Mouse (Mus musculus): Measurements from ENCODE around the gene Psmc3.
"Not testable (repeated sequence)": the region's sequence is repeated elsewhere in the genome, so short reads cannot be mapped to it uniquely, and the experiment has no call there.

Gene Psmc3

DNA sequence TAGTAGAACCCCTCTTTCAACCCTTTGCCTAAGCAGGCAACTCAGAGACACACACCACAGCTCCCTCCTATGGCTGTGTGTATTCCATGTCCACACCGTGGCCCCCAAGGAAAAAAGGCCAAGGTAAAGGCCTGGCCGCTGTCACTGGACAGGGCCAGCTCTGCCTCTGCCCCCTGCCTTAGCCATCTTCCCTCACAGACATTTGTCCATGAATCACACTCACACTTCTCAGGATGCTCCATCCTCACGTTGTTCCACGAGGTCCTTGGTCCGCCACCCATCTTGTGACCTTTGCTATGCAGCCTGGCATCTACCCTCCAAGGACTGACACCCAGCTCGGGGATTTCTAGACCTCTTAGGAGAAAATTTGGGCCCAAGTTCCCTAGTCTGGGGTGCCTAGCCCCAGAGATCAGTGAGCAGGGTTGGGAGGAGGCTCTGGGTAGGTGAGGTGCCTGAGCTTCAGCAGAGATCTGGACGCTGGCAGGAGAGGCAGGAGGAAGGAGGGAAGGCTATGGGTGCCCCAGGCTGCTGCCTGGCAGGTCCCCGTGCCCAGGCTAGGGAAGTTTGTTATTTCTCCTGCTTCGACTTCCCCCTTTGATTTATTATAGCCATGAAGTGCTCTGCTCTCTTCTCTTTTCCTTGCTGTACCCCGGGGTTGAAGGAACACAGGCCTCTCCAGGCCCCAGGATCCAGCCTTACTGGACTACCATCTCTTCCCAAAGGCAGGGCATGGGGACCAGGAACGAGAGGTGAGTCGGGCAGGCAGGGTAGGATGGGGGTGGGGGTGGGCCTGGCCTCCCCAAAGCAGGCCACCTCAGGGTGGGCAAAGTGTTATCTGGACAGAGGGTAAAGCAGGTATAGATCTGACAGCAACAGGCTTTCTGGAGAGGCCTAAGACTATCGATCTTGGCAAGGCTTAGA lies 28.2 kb downstream of the Psmc3 start, which contains the start of gene Spi1:
TSS of gene Spi1 (plus strand) at position 616 of the 921 bp plus-strand sequence.
- DNase-seq = no peak

DNA sequence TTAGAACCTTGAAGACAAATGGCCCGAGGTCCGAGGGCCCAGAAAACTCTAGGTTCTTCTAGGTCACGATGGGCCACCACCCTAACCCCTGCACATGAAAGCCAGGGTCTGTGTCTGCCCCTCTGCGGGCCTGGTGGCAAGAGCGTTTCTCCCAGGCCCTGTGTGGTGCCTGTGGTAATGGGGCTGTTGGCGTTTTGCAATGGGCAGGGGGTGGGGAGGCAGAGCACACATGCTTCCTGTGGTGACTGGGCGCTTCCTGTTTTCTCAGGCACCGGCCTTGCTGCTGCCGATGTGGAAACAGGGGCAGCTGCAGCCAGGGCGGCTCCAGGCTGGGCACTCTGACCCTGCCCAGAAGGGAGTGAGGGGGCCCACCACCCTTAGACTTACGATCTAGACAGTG lies 29.0 kb downstream of the Psmc3 start:
- DNase-seq = peak; percentile 43 to 72

DNA sequence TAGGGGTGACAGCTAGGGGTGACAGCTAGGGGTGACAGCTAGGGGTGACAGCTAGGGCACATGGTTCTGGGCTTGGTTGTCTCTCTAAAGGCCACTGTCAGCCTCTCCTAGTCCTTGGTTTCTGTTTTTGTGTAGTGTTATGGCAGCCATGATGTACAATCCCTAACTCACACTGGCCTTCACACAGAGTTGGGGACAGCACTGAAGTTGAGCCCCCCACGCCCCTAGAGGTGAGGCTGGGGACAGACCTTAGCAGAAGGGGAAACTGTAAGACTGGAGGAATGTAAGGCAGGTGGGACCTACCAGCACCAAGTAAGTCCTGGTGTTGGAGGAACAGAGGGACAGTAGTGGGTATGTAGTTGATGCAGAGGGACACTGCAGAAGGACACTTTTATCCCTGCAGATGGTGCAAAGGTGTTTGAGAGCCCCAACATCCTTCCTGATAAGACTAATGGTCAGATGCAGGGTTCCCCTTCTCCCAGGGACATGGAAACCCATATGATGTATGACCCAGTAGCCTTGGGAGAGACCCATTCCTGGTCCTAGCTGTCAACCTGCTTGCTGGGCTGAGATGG lies 29.6 kb downstream of the Psmc3 start:
- no peak for DNase-seq

DNA sequence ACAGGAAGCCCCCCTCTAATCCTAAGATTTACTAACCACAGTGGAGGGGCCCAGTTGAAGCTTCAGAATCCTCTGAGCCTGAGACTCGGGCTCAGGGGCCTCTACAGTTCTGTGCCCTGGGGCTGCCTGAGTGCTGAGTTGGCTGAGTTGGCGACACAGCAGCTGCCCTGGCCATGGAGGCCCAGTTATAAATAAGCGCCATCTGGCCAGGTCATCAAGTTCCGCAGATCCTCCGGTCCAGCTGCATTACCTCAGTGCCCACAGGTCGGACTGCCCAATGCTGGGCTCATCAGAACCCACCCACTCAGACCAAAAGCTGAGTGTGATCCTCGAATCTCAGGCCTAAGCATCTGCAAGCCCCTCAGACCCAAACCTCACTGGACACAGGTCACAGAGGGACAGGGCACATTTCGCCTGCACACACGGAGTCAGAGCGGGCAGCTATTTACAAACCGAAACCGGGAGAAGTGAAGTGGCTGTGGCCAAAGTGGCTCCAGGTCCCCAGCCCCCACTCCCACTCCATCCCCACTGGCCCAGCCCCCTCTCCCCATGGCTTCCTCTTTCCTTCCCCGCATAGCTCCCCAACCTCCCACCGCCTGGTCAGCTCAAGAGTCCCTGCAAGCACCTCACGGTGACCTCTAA lies 30.5 kb downstream of the Psmc3 start:
- no peak for DNase-seq

DNA sequence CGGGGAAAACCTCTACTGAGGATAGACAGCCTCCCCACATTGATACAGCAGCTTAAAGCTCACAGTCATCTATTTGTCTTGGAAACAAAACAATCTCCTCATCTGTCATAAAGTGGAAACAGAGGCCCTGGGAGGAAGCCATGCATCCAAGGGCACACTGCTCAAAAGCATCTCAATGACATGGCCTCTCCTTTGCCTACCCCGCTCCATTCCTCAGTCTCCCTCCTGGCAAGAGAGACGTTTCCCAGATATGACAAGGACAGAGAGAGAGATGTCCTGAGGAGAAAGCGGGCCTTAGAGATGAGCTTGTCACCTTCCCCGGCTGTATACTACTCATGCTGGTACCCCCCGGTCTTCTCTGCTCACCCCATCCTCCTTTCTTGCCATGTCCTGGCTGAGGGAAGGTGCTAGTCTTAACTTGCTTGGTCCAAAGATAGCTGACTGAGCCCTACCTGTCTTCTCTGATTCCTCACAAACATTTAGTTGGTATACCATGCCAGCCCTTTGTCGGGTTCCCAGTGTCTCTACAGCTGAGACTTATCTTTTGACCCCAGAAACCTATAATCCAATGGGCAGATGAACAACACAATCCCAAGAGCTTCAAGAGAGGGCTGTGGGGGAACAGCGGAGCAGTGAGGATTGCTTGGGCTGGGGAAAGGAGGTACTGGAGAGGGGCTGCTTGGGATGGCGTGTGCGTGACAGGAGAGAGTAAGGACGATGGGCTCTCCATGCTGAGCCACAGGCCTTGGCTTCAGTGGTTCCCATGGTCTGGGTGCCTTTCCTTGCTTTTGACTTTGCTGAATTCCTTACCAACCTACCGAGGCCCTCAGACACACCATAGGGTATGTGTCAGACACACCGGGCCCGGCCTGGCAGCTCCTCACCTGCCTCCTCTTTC lies 31.9 kb downstream of the Psmc3 start:
- DNase-seq = no peak

DNA sequence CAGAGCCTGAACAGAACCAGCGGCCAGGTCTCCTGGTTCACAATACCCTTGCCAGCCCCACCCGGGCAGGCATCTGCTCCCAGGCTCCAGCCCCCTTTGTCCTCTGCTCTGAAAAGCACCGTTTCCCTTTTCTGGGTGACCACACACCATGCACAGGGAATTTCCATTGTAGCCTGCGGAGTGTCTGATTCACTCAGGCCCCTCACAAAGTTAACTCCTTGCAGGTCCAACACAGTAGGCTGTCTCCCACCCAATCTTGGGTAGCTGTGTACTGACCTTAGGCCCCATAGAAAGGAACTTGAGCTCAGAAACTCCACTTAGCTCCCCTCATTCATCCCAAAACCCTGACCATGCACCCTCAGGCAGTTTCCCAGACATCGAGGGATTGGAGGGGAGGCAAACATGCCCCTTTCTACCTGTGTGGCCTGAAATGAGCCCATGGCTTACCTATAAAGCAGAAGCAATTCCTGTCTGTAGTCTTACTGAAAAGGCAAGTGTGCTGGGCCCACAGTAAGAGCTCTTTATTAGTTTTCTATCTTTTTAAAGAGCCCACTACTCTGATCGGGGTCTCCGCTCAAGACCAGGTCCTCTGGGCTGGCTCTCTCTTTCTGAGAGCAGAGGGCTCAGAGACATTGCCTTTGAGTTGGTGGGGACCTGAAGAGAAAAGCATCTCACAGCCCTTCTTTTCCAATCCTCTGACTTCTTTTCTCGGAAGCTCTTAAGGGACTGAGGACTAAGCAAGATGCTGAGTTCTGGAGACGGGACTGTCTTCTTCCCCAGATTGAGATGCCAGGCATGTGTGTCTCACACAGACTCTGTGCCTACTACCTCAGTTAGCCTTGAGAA lies 32.8 kb downstream of the Psmc3 start:
- no peak for DNase-seq

DNA sequence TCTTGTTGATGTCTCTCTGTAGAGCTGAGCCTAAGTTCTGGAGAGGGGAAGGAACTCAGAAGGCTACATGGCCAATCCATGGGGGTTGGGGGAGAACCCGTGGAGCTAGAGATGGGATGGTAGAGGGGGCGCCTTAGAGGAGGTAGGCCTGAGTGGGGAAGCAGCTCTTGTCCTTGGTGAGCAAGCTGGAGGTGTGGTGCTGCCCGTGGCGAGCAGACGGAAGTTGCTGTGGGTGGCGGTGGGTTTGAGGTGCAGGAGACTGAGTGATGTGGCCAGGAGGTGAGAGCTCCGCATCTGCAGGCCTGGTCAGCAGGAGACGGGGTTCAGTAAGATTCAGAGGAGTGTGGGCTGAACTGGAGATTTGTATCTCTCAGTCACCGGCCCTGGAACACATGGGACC lies 33.6 kb downstream of the Psmc3 start:
- DNase-seq = no peak

DNA sequence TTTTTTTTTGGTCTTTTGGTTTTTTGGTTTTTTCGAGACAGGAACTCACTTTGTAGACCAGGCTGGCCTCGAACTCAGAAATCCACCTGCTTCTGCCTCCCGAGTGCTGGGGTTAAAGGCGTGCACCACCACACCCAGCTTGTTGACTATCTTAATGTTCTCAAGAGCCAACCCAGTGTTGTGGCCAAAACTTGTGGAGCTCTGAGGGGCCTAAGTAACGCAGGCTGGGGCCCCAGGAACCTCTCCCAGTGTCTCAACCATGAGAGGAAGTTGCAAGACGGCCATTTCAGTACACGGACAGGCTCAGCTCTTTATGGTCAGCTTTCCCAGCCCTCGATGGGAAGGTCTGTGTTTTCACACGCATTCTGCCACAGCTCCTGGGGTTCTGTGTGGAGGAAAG lies 35.2 kb downstream of the Psmc3 start:
- no peak for DNase-seq

DNA sequence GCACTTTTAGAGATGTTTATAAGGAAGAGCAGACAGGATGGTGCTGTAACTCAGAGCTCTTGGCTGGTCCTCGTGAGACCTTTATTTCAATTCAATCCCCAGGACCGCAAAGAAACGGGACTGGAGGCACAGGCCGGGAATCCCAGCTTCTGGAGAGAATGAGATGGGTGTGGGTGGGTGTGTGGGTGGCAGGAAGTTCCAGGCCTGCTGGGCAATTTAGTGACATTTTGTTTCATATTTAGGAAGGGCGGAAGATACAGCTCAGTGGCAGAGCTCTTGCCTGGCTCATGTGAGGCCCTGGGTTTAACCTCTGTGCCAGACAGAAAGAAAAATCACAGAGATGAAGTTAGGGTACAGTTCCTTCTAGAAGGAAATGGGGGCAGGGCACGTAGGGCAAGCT lies 36.4 kb downstream of the Psmc3 start:
- no peak for DNase-seq

DNA sequence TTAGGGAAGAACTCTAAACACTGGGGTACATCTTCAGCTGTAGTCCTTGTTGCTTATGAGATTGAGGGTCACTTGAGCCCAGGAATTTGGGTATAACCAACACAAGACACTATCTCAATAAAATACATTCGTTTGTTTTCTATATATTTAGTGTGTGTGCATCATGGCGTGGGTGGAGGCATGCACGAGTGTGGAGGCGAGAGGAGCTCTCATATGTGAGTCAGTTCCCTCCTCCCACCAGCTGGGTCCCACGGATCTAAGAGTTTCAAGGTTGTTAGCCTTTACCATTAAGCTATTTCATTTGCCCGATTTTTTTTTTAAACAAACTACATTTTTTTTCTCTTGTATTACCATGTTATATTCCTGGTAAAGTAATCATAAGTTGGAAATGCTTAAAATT lies 37.0 kb downstream of the Psmc3 start:
- no peak for DNase-seq

DNA sequence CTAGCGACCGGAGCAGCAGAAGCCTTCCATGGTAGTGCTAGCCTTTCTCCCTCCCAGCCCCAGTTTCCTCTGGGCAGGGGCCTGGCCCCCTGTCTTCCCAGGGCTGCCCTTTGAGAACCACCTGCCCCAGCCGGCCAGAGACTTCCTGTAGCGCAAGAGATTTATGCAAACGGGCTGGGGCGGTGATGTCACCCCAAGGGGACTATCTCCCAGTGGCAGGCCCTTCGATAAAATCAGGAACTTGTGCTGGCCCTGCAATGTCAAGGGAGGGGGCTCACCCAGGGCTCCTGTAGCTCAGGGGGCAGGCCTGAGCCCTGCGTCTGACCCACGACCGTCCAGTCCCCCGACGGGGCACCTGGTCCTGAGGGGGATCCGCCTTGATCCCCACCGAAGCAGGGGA lies 42.7 kb downstream of the Psmc3 start:
- no peak for DNase-seq

DNA sequence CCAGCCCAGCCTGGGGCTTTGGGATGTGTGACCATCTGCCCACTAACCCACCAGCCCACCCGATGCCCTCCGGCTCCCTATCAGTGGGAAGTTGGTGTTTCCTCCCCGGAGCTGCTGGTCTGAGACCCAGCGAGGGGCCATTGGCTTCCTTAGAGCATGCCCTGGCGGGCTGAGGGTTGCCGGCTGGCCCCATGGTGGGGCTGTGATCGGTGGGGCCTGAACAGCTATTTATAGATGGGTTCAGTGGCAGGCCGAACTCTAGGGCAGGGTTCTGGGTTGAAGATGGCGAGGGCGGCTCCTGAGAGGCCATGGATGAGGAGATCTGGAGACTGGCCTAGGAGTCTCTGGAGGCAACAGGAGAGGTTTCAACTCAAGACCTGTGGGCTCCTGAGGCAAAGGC lies 43.2 kb downstream of the Psmc3 start:
- DNase-seq = no peak

DNA sequence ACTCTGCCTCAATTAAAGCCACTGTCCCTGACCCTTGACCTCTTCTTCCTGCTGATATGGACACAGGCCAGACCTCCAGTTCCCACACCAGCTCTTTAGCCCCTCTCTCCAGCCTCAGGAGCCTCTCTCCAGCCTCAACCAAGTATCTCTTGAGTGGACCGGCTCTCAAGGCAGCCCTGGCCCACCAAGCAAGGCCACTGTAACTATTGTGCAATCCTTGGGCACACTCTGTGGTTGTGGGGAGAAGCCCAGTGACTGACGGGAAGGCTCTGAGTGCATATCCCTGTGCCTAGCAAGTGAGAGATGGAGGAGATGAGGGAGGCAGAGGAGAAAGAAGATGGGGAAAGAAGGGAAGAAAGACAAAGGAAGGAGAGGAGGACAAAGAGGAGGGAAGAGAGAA lies 44.3 kb downstream of the Psmc3 start:
- no peak for DNase-seq

DNA sequence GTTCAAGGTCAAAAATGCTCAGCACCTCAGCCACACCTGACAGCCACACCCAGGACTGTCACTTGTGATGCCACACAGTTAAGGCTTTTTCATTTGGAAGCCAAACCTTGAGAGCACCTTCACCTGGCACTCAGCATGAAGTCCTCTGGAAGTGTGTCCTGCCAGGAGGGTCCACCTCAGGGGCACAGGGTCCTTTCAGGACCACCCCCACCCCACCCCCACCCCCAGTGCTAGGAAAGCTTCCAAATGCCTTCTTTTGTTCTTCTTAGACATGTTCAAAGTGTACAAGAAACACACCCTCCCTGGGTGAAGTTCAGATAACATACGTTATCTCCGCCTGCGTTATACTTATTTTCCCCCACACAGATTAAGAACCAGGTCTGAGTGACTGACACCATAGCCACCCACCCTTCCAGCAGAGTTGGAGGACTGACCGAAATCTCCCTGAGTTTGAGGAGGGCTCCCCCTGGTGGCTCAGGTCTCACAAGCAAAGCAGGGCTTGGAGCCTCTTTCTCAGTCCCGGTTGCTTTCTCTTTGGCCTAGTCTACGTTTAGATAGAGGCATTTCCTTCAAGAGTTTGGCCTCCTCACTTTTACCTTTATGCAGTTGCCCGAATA lies 47.4 kb downstream of the Psmc3 start:
- DNase-seq = peak; percentile 92 to 97

DNA sequence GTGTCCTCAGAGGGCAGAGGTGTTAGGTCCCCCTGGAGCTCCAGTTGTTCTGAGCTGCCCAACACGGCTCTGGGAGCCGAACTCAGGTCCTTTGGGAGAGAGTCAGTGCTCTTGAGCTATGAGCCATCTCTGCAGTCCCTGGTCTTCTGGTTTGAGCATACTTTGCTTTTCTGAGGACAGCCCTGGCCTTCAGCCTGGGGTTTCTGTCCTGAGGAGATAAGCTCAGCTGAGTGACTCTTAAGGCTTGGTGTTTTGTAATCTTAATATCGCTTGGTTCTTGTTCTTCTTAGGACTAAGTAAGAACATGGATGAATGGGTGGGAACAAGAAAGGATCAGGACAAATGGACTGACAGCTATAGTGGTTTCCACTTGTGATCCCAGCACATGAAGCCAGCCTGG lies 54.3 kb downstream of the Psmc3 start:
- DNase-seq = no peak

DNA sequence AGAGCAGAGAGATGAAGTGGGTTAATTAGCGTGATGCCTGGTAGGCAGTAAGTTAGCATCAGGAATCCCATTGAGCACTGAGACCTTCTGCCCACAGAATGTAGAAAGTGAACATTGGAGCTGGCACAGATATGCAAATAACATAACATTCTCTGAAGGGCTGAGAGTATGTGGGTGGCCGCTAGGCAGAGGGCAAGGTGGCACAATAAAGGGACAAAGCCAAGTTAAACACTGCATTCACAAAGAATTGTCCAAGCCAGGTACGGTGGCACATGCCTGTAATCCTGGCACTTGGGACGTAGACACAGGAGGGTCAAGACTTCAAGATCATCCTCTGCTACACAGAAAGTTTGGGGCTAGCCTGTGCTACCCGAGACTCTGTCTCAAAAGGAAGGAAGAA lies 55.4 kb downstream of the Psmc3 start:
- DNase-seq = no peak

DNA sequence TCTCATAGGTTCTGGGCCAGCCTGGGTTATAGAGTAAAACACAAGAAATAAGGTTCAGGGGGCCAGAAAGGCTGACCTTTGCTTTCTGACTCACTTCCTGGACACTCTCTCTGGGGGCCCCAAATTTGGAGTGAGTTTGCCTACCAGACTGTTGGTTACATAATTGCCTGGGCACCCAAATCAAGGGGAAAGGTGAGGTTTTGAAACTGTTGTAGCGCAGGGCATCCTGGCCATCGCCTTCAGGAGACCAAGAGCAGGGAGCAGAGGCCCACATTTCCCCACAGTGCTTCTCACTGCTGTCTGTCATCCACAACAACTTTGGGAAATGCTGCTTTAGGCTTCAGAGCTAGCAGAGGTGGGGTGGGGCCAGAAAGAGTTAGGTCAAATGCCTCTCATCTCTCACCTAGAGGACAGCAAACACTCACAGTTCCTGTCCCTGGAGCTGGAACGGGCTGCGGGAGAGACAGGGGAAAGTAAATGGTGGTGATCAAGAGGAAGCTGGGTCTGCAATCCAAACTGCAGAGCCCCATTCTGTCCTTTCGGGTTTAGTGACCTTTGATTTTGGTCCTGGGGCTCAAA lies 56.1 kb downstream of the Psmc3 start:
- peak in 1 of 2 experiments; percentile 33 for DNase-seq

DNA sequence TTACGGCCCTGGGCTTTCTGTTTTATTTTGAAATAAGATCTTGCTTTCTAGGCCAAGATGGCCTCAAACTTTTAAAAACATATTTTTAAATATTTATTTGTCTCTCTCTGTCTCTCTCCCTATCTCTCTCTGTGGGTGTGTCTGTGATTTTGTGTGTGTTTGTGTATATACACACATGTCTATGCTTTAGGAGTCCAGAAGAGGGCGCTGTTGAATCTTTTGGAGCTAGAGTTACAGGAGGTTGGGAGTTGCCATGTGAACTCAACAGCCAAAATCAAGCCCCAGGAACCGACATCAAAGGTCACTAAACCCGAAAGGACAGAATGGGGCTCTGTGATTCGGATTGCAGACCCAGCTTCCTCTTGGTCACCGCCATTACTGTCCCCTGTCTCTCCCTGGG lies 56.6 kb downstream of the Psmc3 start:
- no peak for DNase-seq

DNA sequence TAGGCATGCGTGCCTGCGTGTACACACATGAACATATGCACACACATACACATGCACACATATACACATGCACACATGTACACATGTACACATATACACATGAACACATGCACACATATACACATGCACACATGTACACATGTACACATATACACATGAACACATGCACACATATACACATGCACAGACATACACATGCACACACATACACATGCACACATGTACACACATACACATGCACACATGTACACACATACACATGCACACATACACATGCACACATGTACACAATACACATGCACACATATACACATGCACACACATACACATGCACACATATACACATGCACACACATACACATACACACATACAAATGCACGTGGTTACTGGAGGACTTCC lies 58.0 kb downstream of the Psmc3 start:
- DNase-seq = not testable (repeated sequence)

DNA sequence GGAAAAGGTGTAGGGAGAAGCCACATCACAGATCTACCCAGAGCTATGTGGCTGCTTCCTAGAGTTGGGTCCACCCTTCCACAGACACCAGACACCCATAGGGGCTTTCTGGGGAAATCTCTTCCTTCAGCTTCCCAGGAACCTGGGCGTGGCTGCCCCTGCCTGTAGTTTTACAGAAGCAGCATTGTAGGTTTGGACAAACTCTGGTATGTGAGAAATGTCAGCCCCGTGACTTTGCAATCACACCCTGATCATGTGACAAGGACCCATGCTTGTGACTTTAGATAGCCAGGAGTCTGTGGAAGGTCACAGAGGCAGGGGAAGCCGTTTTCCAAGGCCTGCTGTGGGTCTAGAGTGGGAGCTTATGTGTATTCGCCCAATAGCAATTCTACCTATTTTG lies 58.7 kb downstream of the Psmc3 start:
- peak; percentile 33 to 62 for DNase-seq

DNA sequence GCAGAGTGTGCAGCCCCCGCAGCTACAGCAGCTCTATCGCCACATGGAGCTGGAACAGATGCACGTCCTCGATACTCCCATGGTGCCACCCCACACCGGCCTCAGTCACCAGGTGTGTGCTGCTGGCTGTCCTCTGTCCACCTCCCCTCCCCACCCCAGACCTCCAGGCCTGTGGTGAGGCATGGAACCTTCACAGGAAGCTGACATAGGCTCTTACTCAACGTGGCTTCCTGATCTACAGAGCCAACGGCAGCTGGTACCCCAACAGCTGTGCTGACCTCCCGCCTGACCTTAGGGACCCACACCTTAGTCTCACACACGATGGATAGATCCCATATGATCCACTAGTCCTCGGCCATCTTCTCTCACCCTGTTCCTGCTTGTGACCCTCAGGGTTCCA lies 59.5 kb downstream of the Psmc3 start:
- peak in 1 of 2 experiments; percentile 26 for DNase-seq

Measured in kidney, postnatal 25 days (tissue).